Mouse (Mus musculus): ENCODE results near the gene Lama4.

Lama4 gene

GRCm38 (mm10) chr10:39049581-39050294, 84.4 kb downstream of the Lama4 start:
- DNase-seq (ENCODE audit: low read depth, low spot score), result no peak

GRCm38 (mm10) chr10:39056050-39056449, 90.7 kb downstream of the Lama4 start:
- DNase-seq (ENCODE audit: low read depth, low spot score), result no peak

- peak; percentile 19 for DNase-seq (ENCODE audit: low read depth, low spot score)
Observed at GRCm38 (mm10) chr10:39064732-39065131, 99.4 kb downstream of the Lama4 start.

- DNase-seq (ENCODE audit: low read depth, low spot score), result no peak
Observed at GRCm38 (mm10) chr10:39065449-39065848, 100.1 kb downstream of the Lama4 start.

GRCm38 (mm10) chr10:39066061-39066460, 100.7 kb downstream of the Lama4 start:
- no peak for DNase-seq (ENCODE audit: low read depth, low spot score)

GRCm38 (mm10) chr10:39066962-39067361, 101.6 kb downstream of the Lama4 start:
- peak; percentile 24 for DNase-seq (ENCODE audit: low read depth, low spot score)

GRCm38 (mm10) chr10:39072048-39072447, 106.7 kb downstream of the Lama4 start:
- no peak for DNase-seq (ENCODE audit: low read depth, low spot score)

GRCm38 (mm10) chr10:39096981-39097380, 131.7 kb downstream of the Lama4 start:
- no peak for DNase-seq (ENCODE audit: low read depth, low spot score)

GRCm38 (mm10) chr10:39098746-39099145, 133.4 kb downstream of the Lama4 start:
- DNase-seq (ENCODE audit: low read depth, low spot score), result no peak

- DNase-seq (ENCODE audit: low read depth, low spot score), result no peak
Observed at GRCm38 (mm10) chr10:39104803-39105449, 139.6 kb downstream of the Lama4 start.

GRCm38 (mm10) chr10:39106413-39106812, 141.1 kb downstream of the Lama4 start:
- DNase-seq (ENCODE audit: low read depth, low spot score), result no peak

GRCm38 (mm10) chr10:39106935-39107334, 141.6 kb downstream of the Lama4 start:
- no peak for DNase-seq (ENCODE audit: low read depth, low spot score)

GRCm38 (mm10) chr10:39108837-39109488, 143.6 kb downstream of the Lama4 start:
- no peak for DNase-seq (ENCODE audit: low read depth, low spot score)

GRCm38 (mm10) chr10:39109489-39109874, 144.2 kb downstream of the Lama4 start:
- no peak for DNase-seq (ENCODE audit: low read depth, low spot score)

- DNase-seq (ENCODE audit: low read depth, low spot score), result no peak
Observed at GRCm38 (mm10) chr10:39121412-39121811, 156.1 kb downstream of the Lama4 start.

- DNase-seq (ENCODE audit: low read depth, low spot score), result peak; percentile 86
Observed at GRCm38 (mm10) chr10:39133462-39134310, 168.4 kb downstream of the Lama4 start, which contains the start of the genes Fam229b and Tube1. Fam229b (minus strand) TSS chr10:39133914. Tube1 (plus strand) TSS chr10:39133976.

GRCm38 (mm10) chr10:39137766-39138165, 172.5 kb downstream of the Lama4 start:
- no peak for DNase-seq (ENCODE audit: low read depth, low spot score)

- DNase-seq (ENCODE audit: low read depth, low spot score), result no peak
Observed at GRCm38 (mm10) chr10:39138761-39139160, 173.4 kb downstream of the Lama4 start.

GRCm38 (mm10) chr10:39140843-39141242, 175.5 kb downstream of the Lama4 start:
- DNase-seq (ENCODE audit: low read depth, low spot score), result no peak

- no peak for DNase-seq (ENCODE audit: low read depth, low spot score)
Observed at GRCm38 (mm10) chr10:39141401-39141800, 176.1 kb downstream of the Lama4 start.

- no peak for DNase-seq (ENCODE audit: low read depth, low spot score)
Observed at GRCm38 (mm10) chr10:39142216-39142615, 176.9 kb downstream of the Lama4 start.

GRCm38 (mm10) chr10:39156719-39157118, 191.4 kb downstream of the Lama4 start:
- DNase-seq (ENCODE audit: low read depth, low spot score), result no peak
